Mouse (Mus musculus) embryonic fibroblast, embryonic 13.5 days (primary cell): ENCODE data around the gene Sap30. TPM values are rescaled to one million over a fixed set of nuclear protein-coding genes. Genes with fewer than 3 reads are reported as not detected.

Source experiments
- H3K27ac ChIP-seq: 2 replicates; pipeline ENCODE4 v1.5.1; 2012; ENCODE audit warnings: low read length, control low read depth, inconsistent platforms; ENCODE audit not compliant: insufficient read depth
- H3K4me1 ChIP-seq: 2 replicates; pipeline ENCODE4 v1.6.1; 2011; ENCODE audit warnings: low read length; ENCODE audit not compliant: control insufficient read depth, insufficient read depth
- H3K4me3 ChIP-seq: 2 replicates; pipeline ENCODE4 v1.5.1; 2011; ENCODE audit warnings: mild to moderate bottlenecking, control low read depth, low read length; ENCODE audit not compliant: insufficient read depth
- CTCF ChIP-seq: IDR thresholded peaks from 2 replicates; pipeline ENCODE4 v1.5.1; 2011; ENCODE audit warnings: mild to moderate bottlenecking, control low read depth, low read length, moderate library complexity, borderline replicate concordance; ENCODE audit not compliant: insufficient read depth
- POLR2A ChIP-seq: IDR thresholded peaks from 2 replicates; pipeline ENCODE4 v1.6.1; 2011; ENCODE audit warnings: low read depth, mild to moderate bottlenecking, control low read depth, low read length, moderate library complexity
- polyA plus RNA-seq: library from polyadenylated mRNA; stranded (reverse); fragments of >200 nt; gene quantifications from 2 replicates; pipeline ENCODE4 v1.2.4, GENCODE M21; 2011; ENCODE audit warnings: low read depth; ENCODE audit not compliant: missing spikeins, insufficient read length

Sap30 gene
- polyA plus RNA-seq, 1 experiment = 14.8 TPM

DNA sequence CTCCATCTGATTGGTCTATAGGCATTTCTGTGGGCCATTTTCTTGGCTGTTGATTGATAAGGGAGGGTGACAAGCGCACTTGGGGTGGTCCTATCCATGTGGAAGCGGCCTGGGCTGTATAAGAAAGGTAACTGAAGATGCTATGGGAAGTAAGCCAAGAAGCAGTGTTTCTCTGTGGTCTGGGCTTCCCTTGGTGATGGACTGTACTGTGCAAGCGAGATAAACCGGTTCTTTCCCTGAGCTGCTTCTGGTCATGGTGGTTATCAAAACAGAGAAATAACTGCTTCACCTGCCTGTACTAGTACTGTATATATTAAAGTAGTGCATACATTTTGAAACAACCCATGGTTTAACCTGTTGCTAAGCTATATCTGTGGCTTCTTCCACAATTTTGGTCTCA, 4.2 kb upstream of the Sap30 start:
- TF ChIP-seq POLR2A (no peak), CTCF (no peak)
- no peak overlapping the region for H3K4me3 ChIP-seq
- H3K27ac ChIP-seq = no peak overlapping the region
- H3K4me1 ChIP-seq = no peaks in the 10 kb centered on the region

DNA sequence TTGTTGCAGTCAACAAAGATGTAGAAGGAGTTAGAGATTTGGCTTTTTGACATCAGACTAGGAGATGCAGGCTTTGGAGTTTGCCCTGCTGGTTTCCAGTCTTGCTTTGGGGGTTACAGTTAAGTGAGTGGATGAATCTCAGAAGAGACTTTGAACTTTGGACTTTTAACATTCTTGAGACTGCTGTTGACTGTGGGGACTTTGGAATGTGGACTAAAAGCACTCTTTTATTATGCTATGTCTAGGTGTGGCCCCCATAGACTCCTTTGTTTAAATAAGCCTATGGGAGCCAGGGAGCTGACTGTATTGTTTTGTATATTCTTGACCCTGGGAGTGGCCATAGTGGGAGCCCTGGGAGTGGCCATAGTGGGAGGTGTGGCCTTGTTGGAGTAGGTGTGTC, 2.2 kb upstream of the Sap30 start:
- TF ChIP-seq CTCF (no peak), POLR2A (no peak)
- Histone ChIP-seq H3K4me1 (peaks cover 5% of the 10 kb centered on the region), H3K27ac (no peak overlapping the region)

DNA sequence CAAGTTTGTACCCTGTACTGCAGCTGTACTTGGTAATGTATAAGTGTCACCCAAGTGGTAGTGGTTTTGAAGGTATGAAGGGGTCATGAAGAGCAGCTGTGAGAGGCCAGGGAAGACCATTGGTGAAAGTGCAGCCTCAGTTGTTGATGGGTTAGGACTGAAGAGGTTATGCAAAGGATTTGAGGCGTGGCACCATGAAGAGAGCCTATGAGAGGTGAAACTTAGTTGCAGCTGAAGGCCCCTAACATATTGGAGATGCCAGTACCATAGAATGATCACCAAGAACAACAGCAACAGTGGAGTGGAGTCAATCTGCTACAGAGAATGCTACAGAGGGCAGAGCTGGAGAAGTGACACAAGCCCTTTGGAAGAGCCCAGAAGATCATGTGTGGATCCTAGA, 1.7 kb upstream of the Sap30 start:
- H3K4me1 ChIP-seq = peaks cover 5% of the 10 kb centered on the region
- TF ChIP-seq POLR2A (no peak), CTCF (no peak)
- no peak overlapping the region for H3K27ac ChIP-seq
- H3K4me3 ChIP-seq = no peak overlapping the region

More for the DNA sequence above, 2.2 kb upstream of the Sap30 start:
- no peak overlapping the region for H3K4me3 ChIP-seq

DNA sequence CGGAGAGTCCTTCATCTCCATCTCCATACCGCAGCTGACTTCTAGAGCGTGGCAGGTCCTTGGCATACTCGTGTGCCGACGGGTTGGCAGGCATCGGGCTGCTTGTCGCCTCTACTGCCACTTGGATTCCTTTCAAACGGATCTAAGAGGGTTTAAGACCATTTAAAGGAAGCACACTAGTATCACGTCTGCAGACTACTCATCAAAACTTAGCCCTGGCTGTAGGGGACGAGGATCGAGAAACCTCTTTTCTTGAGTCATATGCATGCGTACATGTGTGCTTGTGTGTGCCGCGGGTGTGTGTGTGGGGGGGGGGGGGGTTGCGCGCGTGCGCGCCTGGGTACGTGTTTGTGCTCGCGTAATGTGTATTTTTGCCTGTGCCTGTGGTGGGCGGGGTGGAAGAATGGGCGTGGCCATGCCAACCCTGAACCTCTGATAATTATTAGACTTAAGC, 679 bp upstream of the Sap30 start:
- Histone ChIP-seq H3K4me3 (peak overlapping the region; percentile 68), H3K4me1 (peaks cover 5% of the 10 kb centered on the region), H3K27ac (peak overlapping the region; percentile 36; the same call in 1 of the 2 replicates)
- TF ChIP-seq CTCF (no peak), POLR2A (peak; percentile 59)

DNA sequence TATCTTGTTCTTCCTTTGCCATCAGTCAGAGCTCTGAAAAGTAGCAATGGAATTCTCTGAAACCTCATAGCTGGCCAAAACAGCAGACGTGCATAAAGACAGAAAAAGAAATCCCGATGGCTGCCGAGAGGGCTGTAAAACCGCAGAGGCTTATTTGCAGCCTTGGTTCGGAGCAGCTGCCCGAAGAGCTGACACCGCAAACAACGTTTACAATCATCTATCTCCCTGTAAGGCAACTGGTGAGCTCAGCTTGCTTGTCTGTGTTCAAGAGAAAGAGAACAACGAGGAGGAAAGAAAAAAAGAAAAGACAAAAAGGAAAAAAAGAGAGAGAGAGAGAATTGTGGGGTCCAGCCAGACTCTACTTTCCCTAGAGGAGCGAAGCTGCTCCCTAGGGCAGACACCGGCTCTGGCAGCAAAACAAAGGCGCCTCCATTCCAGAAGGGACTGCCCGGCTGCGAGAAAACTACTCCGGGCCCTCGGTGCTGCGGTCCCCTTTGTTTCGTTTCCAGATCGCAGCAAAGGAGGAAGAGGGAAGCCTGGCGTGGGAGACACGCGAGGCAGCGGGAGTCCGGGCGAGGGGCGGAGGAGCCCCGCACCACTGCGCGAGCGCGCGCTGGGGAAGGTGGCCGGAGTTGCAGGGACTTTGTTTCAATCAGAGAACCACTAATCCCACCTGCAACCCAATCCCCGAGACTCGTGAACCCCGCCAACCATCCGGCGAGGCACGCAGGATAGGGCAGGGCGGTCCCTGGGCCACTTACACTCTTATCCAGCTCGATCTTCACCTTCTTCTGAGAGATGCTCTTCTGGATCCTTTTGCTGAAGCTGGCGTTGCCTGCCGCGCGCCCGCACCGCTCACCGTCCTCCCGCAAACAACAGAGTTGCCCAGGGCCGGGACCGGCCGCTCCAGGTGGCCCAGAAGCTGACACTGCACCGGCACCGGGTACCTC, 894 bp downstream of the Sap30 start:
- Histone ChIP-seq H3K27ac (peak overlapping the region; percentile 44), H3K4me3 (peak overlapping the region; percentile 96), H3K4me1 (peaks cover 5% of the 10 kb centered on the region)
- no peak for TF ChIP-seq CTCF
- peak; percentile 23; the same call in 1 of the 2 replicates for TF ChIP-seq POLR2A

DNA sequence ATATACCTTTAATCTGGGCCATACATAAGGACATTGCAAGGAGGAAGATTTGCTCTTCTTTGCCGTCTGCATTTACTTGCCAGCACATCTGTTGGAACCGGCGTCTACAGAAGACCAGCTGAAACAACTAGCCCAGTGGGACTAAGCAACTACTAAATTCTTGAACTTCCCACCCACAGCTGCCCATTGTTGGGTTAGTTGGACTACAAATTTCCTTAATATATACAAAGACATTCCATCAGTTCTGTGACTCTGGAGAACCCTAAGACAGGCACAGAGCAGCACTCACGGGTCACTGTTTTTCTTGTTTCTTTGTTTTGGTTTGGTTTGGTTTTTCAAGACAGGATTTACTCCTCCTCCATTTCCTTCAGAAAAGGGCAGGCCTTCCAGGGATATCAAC, 7.1 kb downstream of the Sap30 start:
- Histone ChIP-seq H3K4me1 (peaks cover 4% of the 10 kb centered on the region), H3K27ac (no peak overlapping the region), H3K4me3 (no peak overlapping the region)
- TF ChIP-seq POLR2A = no peak
- no peak for TF ChIP-seq CTCF

DNA sequence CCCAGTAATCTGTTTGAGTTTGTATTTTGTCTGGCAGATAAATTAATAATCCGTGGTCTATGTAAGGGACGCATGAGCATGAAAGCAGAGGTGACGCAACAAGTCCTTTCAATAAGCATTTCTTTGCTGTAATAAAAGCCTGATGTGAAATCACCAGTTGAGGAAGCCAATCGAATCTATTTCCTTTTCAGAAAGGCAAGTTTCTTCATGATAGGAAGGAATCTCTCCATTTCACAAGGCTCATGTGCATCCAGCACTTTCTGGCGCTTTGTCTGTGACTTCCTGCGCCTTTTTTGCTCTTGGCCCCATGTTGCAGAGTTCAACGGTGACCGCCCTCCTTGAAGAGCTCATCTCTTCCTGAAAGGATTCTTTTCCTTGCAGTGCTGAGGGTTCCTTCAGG, 8.0 kb downstream of the Sap30 start:
- no peak overlapping the region for H3K4me3 ChIP-seq
- no peaks in the 10 kb centered on the region for H3K4me1 ChIP-seq
- TF ChIP-seq POLR2A (no peak), CTCF (no peak)
- no peak overlapping the region for H3K27ac ChIP-seq

DNA sequence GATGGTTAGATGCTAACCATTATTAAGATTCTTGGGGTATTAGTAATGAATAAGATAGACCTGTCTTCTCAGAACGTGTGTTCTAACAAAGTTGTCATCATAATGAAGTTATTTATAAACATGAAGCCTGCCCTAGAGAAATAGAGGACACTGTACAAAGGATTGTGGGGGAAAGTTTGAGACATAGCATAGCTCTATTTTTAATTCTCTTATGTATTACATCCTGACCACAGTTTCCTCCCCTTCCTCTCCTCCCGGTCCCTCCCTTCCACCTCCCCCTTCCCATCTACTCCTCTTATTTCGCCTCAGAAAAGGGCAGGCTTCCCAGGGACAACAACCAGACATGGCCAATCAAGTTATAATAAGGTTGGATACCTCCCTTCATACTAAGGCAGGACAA, 9.3 kb downstream of the Sap30 start:
- no peaks in the 10 kb centered on the region for H3K4me1 ChIP-seq
- H3K27ac ChIP-seq = no peak overlapping the region
- TF ChIP-seq CTCF (no peak), POLR2A (no peak)
- H3K4me3 ChIP-seq = no peak overlapping the region

DNA sequence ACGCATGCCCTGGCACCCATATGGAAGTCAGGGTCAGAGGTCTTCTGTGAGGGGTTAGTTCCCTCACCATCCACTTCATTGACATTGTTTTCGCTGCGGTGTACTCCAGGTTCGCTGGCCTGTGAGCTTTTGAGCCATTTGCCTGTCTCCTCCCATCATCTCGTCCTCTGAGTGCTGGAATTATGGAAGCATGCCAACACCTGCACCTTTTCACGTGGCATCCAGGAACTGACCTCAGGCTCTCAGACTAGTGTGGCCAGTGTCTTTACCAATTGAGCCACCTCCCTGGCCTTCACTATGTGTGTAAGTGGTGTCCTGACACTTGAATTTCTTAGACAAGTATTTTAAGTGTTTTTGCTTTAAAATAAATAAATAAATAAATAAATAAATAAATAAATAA, 13.9 kb downstream of the Sap30 start:
- no peak overlapping the region for H3K4me3 ChIP-seq
- TF ChIP-seq POLR2A (no peak), CTCF (no peak)
- H3K4me1 ChIP-seq = no peaks in the 10 kb centered on the region
- no peak overlapping the region for H3K27ac ChIP-seq

DNA sequence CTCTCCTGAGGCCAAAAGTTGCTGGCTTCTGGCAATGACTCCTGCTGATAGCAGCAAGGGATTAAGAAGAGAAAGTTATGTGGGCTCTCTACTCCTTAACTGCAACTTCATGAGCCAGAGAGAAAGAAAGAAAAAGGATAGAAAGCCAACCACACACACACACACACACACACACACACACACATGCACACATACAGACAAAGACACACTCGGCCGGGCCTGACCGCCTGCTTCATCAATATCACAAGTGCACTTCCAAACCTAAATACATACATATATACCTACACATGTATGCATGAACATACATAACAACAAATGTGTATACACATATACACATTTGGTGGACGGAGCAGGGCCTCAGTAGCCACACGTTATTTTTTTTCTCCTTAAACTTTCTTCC, 16.8 kb downstream of the Sap30 start:
- no peak overlapping the region for H3K4me3 ChIP-seq
- H3K4me1 ChIP-seq = no peaks in the 10 kb centered on the region
- no peak for TF ChIP-seq CTCF
- TF ChIP-seq POLR2A = no peak
- H3K27ac ChIP-seq = no peak overlapping the region
